Mouse (Mus musculus): Measurements from ENCODE around the gene Wdr95.

Wdr95 gene

DNA sequence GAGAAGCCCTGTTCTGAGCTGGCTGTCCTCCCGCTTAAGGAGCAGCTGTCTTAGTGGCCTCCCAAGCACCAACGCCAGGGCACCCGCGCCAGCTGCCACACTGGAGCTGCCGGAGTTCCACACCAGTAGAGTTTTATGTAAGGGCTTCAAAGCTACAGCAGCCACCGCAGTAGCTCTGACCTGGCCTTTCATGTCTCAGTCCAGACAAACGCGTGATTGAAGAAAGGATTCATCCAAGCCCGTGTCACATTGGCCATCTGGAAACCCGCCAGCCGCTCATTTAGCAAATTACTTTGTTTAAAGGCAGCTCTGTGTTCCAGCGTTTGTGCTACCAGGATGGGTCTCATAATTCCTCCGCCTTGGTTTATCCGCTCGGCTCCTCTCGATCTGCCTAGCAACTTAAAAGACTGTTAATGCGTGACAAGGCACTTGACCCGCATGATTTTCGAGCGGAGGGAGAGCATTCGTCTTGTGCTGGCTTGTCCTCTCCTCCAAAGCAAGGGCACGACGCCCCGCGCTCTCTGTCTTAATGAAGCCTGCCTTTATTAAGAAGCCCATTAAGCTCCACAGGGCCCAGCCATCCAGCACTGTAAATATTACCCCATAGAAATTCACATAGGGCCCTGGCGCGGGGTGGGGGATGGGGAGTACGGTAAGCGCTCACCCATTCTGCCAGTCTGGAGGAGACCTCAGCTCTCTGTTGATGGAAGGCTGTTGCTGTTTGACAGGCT lies at the start of gene Wdr95:
Wdr95 (plus strand) TSS at position 681 of the 731 bp plus-strand sequence.
- DNase-seq (ENCODE audit: low read depth, low spot score): peak; percentile 47

DNA sequence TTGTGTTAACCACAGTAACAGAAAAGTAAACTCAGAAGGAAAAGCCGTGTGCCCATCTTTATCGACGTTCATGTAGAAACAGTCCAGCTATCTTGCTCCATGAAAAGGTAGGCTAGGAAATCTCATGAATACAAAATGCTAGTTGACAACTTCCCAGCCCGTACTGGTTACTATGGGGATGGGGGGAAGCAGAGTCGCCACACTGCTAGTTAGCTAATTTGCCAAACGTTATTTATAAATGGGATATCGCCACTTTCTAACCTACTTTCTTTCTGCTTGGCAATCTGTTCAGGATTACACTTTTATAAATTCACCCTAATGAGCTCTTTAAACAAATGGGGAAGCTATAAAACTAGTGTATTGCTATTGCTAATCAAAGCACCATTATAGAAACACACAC lies 46.6 kb upstream of the Wdr95 start:
- no peak for DNase-seq (ENCODE audit: low read depth, low spot score)

- DNase-seq (ENCODE audit: low read depth, low spot score): no peak
Measured at GRCm38 (mm10) chr5:149483321-149484052, 45.0 kb upstream of the Wdr95 start.

GRCm38 (mm10) chr5:149484270-149484669 lies 44.2 kb upstream of the Wdr95 start:
- no peak for DNase-seq (ENCODE audit: low read depth, low spot score)

GRCm38 (mm10) chr5:149485447-149485846 lies 43.0 kb upstream of the Wdr95 start:
- DNase-seq (ENCODE audit: low read depth, low spot score): no peak

GRCm38 (mm10) chr5:149488360-149489021 lies 40.0 kb upstream of the Wdr95 start:
- DNase-seq (ENCODE audit: low read depth, low spot score): no peak

DNA sequence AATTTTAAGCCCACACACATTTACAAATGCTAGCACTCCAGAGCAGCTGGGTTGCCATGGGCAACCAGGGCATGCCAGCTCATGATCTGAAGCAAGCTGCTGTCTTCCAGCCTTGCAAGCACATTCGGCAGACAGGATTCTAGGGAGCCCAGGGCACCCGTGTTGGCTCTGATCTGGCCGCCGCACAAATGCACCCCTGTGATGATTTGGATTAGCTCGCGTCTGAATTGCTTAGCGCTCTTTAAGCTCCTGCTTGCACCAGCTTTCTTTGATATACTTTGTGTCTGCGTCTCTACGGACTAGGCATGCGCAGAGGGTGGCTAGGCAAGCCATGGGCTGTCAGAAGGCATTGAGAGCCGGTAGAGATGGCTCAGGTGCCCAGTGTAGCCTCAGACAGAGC lies 39.3 kb upstream of the Wdr95 start:
- DNase-seq (ENCODE audit: low read depth, low spot score): no peak

- DNase-seq (ENCODE audit: low read depth, low spot score): no peak
Measured at GRCm38 (mm10) chr5:149490275-149490674, 38.2 kb upstream of the Wdr95 start.

GRCm38 (mm10) chr5:149495655-149496054 lies 32.8 kb upstream of the Wdr95 start:
- no peak for DNase-seq (ENCODE audit: low read depth, low spot score)

- DNase-seq (ENCODE audit: low read depth, low spot score): no peak
Measured at GRCm38 (mm10) chr5:149496401-149497066, 31.9 kb upstream of the Wdr95 start.

DNA sequence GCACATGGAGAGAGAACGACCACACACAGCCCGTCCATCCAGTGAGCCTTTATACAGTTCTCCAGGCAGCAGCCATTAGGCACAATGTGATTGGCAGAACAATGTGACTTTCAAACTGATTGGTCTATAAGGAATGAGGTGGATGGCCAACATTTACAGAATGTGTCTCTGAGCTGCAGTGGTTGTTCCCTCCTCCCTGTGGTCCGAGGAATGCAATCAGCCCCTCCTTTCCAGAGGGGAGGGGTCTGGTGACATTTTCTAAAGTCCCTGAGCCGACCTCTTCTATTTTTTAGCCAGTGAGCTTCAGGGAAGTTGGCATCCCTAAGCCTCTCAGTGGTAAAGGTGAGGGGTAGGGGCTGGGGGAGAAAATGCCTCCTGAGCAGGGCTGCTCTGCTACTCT lies 28.5 kb upstream of the Wdr95 start:
- DNase-seq (ENCODE audit: low read depth, low spot score): no peak

DNA sequence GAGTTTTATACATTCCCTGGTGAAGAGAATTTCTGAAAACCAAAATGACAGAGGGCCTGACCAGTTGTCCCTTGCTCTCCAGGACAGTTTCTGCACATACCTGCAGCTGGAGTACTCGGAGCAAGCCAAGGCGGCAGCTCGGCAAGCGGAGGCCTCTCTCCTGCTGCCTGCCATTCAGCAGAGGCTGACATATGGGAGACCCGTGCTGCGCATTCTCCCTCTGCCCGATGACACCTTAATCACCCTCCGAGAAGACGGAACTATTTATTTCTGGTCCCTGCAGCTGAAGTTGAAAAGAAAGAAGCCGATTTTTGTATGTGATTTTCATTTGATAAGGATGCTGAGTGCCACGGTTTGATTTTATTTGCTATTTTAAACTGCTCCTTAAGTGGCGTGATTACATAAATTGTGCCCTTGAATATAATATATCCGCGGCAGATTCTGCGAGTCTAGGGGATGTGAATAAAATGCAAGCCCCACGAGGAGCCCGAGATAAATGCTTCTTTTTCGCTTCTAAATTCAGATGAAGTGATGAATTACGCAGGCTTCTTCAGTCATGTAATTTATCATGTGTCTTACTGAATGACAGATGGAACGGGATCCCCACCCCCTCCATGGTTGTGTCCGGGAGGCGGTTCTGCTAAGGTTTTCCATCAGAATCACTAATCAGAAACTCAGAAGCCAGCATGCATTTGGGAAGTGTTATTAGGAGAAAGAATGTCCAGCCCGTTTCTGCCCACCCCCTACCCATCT lies 24.9 kb upstream of the Wdr95 start:
- no peak for DNase-seq (ENCODE audit: low read depth, low spot score)

- no peak for DNase-seq (ENCODE audit: low read depth, low spot score)
Measured at GRCm38 (mm10) chr5:149504985-149505384, 23.5 kb upstream of the Wdr95 start.

DNA sequence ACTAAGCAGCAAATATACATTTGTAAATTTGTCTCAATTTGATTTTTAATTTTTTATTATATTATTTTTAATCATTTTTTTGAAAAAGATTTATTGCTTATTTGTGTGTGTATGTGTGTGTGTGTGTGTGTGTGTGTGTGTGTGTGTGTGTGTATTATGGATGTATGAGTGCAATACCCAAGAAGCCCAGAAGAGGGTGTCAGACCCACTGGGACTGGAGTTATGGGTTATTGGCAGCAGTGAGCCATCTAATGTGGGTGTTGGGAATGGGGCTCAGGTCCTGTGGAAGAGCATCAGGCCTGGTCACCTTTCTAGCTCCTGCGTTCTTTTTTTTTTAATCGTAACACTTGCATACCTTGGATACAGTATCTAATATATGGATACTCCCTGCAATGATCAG lies 22.4 kb upstream of the Wdr95 start:
- no peak for DNase-seq (ENCODE audit: low read depth, low spot score)

DNA sequence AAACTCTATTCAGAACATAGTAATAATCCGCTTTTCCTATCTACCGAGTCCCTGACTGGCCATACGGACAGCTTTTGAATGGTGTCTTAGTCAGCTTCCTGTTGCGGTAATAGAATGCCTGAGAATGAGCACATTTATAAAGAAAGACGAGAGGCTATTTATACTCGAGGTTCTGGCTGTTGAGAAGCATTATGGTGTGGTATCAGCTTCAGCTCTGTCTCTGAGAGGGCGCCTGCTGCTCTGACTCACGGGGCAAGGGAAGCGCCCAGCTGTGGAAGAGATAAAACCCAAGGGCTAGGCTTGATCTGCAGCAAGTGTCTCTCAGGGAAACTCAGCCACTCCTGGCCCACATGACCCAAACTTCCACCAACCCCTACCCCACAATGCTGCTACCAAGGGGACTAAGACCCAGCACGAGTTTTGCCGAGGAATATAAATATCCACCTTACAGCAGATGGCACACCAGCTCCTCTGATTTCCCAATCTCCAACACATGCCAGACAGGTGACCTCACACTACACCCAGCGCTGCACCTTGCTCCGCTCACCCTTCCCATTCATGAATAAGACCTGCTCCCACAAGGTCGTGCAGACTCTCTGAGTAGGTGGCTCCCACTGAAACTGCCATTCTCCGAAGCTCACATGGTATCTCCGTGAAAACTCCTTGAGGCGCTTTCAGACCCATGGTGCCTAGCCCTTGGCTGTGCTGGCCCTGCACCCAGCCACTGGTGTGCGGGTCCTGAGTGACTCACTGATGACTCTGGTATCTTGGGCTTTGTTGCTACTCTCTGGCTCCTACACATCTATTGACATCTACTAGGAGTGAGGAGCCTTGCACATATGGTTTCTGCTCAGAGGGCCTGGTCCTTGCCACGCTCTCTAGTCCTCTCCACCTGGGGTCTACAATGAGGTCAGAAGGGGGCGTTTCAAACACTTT lies 20.1 kb upstream of the Wdr95 start:
- no peak for DNase-seq (ENCODE audit: low read depth, low spot score)

GRCm38 (mm10) chr5:149510323-149510722 lies 18.2 kb upstream of the Wdr95 start:
- DNase-seq (ENCODE audit: low read depth, low spot score): no peak

DNA sequence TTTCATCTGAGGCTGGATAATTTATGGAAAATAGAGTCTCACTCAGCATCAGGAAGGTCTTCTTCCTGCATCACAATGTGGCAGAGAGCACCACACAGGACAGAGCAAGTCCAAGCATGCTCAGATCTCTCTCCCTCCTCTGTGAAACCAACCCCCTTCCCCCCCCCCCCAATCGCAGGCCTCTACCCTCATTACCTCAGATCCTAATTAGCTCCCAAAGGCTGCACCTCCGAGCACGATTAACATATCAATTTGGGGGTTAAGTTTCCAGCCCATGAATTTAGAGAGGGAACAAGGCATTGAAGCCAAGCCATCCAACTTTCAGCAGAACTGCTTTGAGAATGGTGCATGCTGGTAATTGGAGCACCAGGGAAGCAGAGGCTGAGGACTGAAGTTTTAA lies 15.8 kb upstream of the Wdr95 start:
- no peak for DNase-seq (ENCODE audit: low read depth, low spot score)

DNA sequence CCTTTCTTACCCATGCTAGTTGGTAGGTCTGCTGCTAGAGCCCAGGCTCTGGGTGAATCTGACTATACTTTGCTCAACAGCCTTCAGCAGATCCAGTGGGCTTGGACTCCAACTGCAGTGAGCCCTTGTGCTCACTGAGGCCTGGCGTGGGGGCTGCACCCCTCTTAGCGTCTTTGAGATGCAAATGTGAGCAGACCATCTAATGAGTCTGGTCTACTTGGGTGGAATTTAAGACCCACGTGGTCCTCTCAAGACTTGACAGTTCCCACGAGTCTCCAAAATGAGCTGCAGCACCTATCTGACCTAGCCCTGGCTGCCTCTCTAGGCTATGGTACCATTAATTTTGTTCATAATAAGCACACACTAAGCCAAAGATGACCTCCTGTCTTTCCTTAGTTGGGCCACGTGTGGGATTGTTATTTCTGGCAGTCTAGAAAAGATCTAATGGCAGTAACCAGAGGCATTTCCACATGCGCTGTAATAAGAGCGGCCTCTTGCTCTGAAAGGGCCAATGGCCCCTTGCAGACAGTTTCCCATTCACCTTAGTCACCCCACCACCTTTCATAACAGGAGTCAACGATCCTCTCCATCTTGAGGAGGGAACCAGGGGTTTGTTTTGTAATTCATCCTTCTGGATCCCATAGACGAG lies 14.9 kb upstream of the Wdr95 start:
- DNase-seq (ENCODE audit: low read depth, low spot score): no peak

DNA sequence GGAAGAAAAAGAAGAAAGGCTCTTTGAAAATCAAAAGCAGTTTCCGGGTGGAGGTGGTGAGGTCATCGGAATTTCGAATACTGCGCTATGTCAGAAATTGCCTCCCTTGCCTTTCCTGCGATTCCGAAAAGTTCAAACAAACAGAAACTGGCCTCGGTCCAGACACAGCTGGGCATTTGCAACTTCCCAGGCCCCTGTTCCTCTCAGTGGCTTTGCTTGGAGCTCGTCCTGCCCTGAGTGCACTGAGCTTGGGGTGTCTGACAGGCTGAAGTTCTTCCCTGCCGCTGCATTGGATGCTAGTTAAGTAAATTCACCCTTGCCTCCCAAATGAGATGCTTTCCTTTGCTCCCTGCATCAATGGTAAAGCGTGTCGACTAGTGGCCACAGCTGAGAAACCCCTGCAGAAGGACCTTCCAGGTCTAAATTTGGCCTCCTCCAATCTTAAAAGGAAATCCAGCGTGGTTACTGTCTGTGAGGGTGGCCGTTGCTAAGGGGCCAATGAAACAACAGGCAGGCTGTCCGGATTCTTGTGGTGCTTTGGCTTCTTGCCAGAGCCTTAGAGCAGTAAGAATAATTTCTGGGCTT lies 14.3 kb upstream of the Wdr95 start:
- DNase-seq (ENCODE audit: low read depth, low spot score): peak; percentile 23
